Mouse (Mus musculus): ENCODE measurements around the gene Mfng. TPM values are rescaled to one million over a fixed set of nuclear protein-coding genes. Genes with fewer than 3 reads are reported as not detected.

Mfng gene
- polyA plus RNA-seq, 1 experiment from 2014 or later = 0.69 TPM

Other genes starting within 250 kb of the Mfng start
- gene C1qtnf6, start 242.1 kb downstream of the Mfng start, polyA plus RNA-seq (2018) = 2.9 to 6.5 TPM (median 3.7 TPM) in 3 replicates
- not detected in 3 replicates for gene Sstr3, start 228.8 kb downstream of the Mfng start, polyA plus RNA-seq (2018)
- 169 to 717 TPM (median 258 TPM) in 3 replicates for gene Rac2, start 200.7 kb downstream of the Mfng start, polyA plus RNA-seq (2018)
- 240 to 319 TPM (median 275 TPM) in 3 replicates for gene Cyth4, start 176.4 kb downstream of the Mfng start, polyA plus RNA-seq (2018)
- not detected in 3 replicates for gene Elfn2, start 54.7 kb downstream of the Mfng start, polyA plus RNA-seq (2018)
- 0.21 TPM in 1 of 3 replicates, not detected in the others for gene Card10, start 29.6 kb upstream of the Mfng start, polyA plus RNA-seq (2018)
- not detected in 3 replicates for gene Cdc42ep1, start 69.1 kb upstream of the Mfng start, polyA plus RNA-seq (2018)
- not detected in 3 replicates for gene Lgals2, start 82.1 kb upstream of the Mfng start, polyA plus RNA-seq (2018)
- 54.0 to 74.5 TPM (median 65.4 TPM) in 3 replicates for gene Gga1, start 103.7 kb upstream of the Mfng start, polyA plus RNA-seq (2018)
- 0.25 to 0.59 TPM in 2 of 3 replicates, not detected in the other for gene Gm49510, start 126.2 kb upstream of the Mfng start, polyA plus RNA-seq (2018)
- 67.4 to 90.3 TPM (median 70.9 TPM) in 3 replicates for gene Sh3bp1, start 126.3 kb upstream of the Mfng start, polyA plus RNA-seq (2018)
- 0.13 to 1.2 TPM (median 0.70 TPM) in 3 replicates for gene Pdxp, start 140.4 kb upstream of the Mfng start, polyA plus RNA-seq (2018)
- gene Lgals1, start 153.2 kb upstream of the Mfng start, polyA plus RNA-seq (2018) = 1,502 to 3,219 TPM (median 3,114 TPM) in 3 replicates
- gene Nol12, start 161.5 kb upstream of the Mfng start, polyA plus RNA-seq (2018) = 18.3 to 26.2 TPM (median 18.5 TPM) in 3 replicates
- 27.0 to 38.5 TPM (median 29.5 TPM) in 3 replicates for gene Triobp, start 174.2 kb upstream of the Mfng start, polyA plus RNA-seq (2018)

All from macrophage (primary cell).